Mouse (Mus musculus) lung, postnatal 0 days (tissue): ENCODE data around the gene Gm20388.

Experiments used
- CTCF ChIP-seq: IDR thresholded peaks from 2 replicates; pipeline ENCODE4 v1.5.1; 2016; ENCODE audit warnings: antibody characterized with exemption, mild to moderate bottlenecking
- EP300 ChIP-seq: IDR thresholded peaks from 2 replicates; pipeline ENCODE4 v1.6.1; 2016; ENCODE audit warnings: antibody characterized with exemption, mild to moderate bottlenecking, control low read depth

DNA sequence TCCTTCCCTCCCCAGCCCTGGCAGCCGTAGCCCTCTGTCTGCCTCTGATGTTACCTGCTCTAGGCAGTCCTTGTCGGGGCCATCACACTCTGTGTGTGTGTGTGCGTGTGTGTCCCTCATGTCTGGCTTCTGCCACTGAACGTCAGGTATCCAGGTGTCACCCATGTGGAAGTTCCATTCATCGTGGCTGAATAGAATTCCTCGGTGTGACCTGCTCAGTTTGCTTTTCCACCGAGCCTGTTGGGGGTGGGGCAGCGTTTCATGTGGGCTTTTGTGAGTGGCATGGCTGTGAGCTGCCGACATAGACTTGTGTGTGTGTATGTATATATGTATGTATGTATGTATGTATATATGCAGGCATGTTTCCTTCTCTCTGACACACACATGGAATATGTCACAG, 375.2 kb downstream of the Gm20388 start:
- TF ChIP-seq EP300 (no peak), CTCF (no peak)
